Mouse (Mus musculus) intestine, embryonic 14.5 days (tissue): ENCODE results near the gene Prrt1. TPM values are rescaled to one million over a fixed set of nuclear protein-coding genes. Genes with fewer than 3 reads are reported as not detected.

Experiments used
- ATAC-seq: fragments of 200-750 bp; cut with Nextera tagmentation; replicated peaks from 2 replicates; pipeline ENCODE4 v1.8.0; 2017; ENCODE audit warnings: low read depth, moderate number of reproducible peaks, moderate TSS enrichment, moderate library complexity; ENCODE audit not compliant: low FRiP score, low TSS enrichment
- DNase-seq: peaks from one replicate; pipeline ENCODE4 v3.0.0-alpha.2; 2018; ENCODE audit warnings: low spot score
- H3K27ac ChIP-seq: fragments of 300-500 bp; sonication (generic); 2 replicates; pipeline ENCODE4 v1.5.1; 2014; ENCODE audit warnings: low read depth, mild to moderate bottlenecking, control low read depth
- H3K27me3 ChIP-seq: fragments of 300-500 bp; sonication (generic); replicated peaks from 2 replicates; pipeline ENCODE4 v1.6.1; 2014; ENCODE audit warnings: low read length, control low read depth; ENCODE audit not compliant: control insufficient read depth, insufficient read depth
- H3K36me3 ChIP-seq: fragments of 300-500 bp; sonication (generic); 2 replicates; pipeline ENCODE4 v1.6.1; 2014; ENCODE audit warnings: low read length, control low read depth; ENCODE audit not compliant: control insufficient read depth, insufficient read depth
- H3K4me1 ChIP-seq: fragments of 300-500 bp; sonication (generic); replicated peaks from 2 replicates; pipeline ENCODE4 v1.6.1; 2014; ENCODE audit warnings: low read length, control low read depth, mixed read lengths; ENCODE audit not compliant: control insufficient read depth, insufficient read depth
- H3K4me2 ChIP-seq: fragments of 300-500 bp; sonication (generic); 2 replicates; pipeline ENCODE4 v1.6.1; 2014; ENCODE audit warnings: low read length
- H3K4me3 ChIP-seq: fragments of 300-500 bp; sonication (generic); 2 replicates; pipeline ENCODE4 v1.5.1; 2014; ENCODE audit warnings: low read depth, low read length, control low read depth, mixed read lengths
- H3K9ac ChIP-seq: fragments of 300-500 bp; sonication (generic); 2 replicates; pipeline ENCODE4 v1.6.1; 2014; ENCODE audit warnings: mild to moderate bottlenecking, low read length
- H3K9me3 ChIP-seq: fragments of 300-500 bp; sonication (generic); 2 replicates; pipeline ENCODE4 v1.6.1; 2016; ENCODE audit warnings: low read length, control low read depth; ENCODE audit not compliant: control insufficient read depth
- WGBS: fragments of 180-500 bp; shearing (Covaris S2); extraction: QIAGEN DNeasy Blood & Tissue Kit; methylation state at CpG from one replicate; pipeline ENCODE4 v1.1.7; 2014; 5-methylcytosine and 5-hydroxymethylcytosine counted together
- polyA plus RNA-seq: library from polyadenylated mRNA; unstranded; fragments of >200 nt; fragmentation: Nextera tagmentation; extraction: Ambion mirVana; gene quantifications from 2 replicates; pipeline ENCODE4 v1.2.1, GENCODE M21; 2014

Prrt1 gene
- polyA plus RNA-seq, 1 experiment from 2014 or later = 0.53 TPM

GRCm38 (mm10) chr17:34659181-34659896 is 30.0 kb downstream of the Prrt1 start:
- Histone ChIP-seq H3K9me3 (no peaks in the 10 kb centered on the region), H3K36me3 (peaks cover 3% of the 10 kb centered on the region; the same call in 1 of the 2 replicates), H3K4me2 (no peak overlapping the region), H3K27ac (no peak overlapping the region), H3K4me1 (peaks cover 18% of the 10 kb centered on the region), H3K9ac (no peak overlapping the region), H3K27me3 (peaks cover 13% of the 10 kb centered on the region; the same call in 1 of the 2 replicates), H3K4me3 (no peak overlapping the region)
- 55% methylated on average over 12 of the region's 12 CpGs for WGBS
- no peak for DNase-seq
- ATAC-seq = no peak

- Histone ChIP-seq H3K27ac (no peak overlapping the region), H3K9ac (no peak overlapping the region), H3K27me3 (peaks cover 13% of the 10 kb centered on the region; the same call in 1 of the 2 replicates), H3K9me3 (no peaks in the 10 kb centered on the region), H3K36me3 (no peaks in the 10 kb centered on the region), H3K4me2 (no peak overlapping the region), H3K4me1 (peaks cover 18% of the 10 kb centered on the region), H3K4me3 (no peak overlapping the region)
- DNase-seq (no peak), ATAC-seq (no peak)
- 64% methylated on average over 3 of the region's 3 CpGs for WGBS
These were observed 30.5 kb downstream of the Prrt1 start for GRCm38 (mm10) chr17:34659897-34660214.

GRCm38 (mm10) chr17:34660259-34660820 is 31.0 kb downstream of the Prrt1 start:
- no peaks in the 10 kb centered on the region for H3K9me3 ChIP-seq
- peaks cover 13% of the 10 kb centered on the region; the same call in 1 of the 2 replicates for H3K27me3 ChIP-seq
- H3K36me3 ChIP-seq = no peaks in the 10 kb centered on the region
- H3K27ac ChIP-seq = no peak overlapping the region
- peak overlapping the region; percentile 38; the same call in 1 of the 2 replicates for H3K4me2 ChIP-seq
- H3K4me1 ChIP-seq = peaks cover 14% of the 10 kb centered on the region
- DNase-seq (no peak), ATAC-seq (no peak)
- 39% methylated on average over 8 of the region's 11 CpGs for WGBS
- no peak overlapping the region for H3K4me3 ChIP-seq
- H3K9ac ChIP-seq = no peak overlapping the region

- WGBS = 3% methylated on average over 19 of the region's 19 CpGs
- peak overlapping the region; percentile 38 for H3K4me2 ChIP-seq
- no peaks in the 10 kb centered on the region for H3K36me3 ChIP-seq
- peaks cover 5% of the 10 kb centered on the region for H3K4me1 ChIP-seq
- H3K27ac ChIP-seq = no peak overlapping the region
- no peak overlapping the region for H3K9ac ChIP-seq
- no peaks in the 10 kb centered on the region for H3K9me3 ChIP-seq
- ATAC-seq = peak; percentile 34; the same call in 1 of the 2 replicates
- no peak for DNase-seq
- H3K4me3 ChIP-seq = peak overlapping the region; percentile 11; the same call in 1 of the 2 replicates
- H3K27me3 ChIP-seq = peaks cover 13% of the 10 kb centered on the region; the same call in 1 of the 2 replicates
These were observed 31.8 kb downstream of the Prrt1 start for GRCm38 (mm10) chr17:34661121-34661591.

GRCm38 (mm10) chr17:34662468-34662867 is 33.1 kb downstream of the Prrt1 start:
- Histone ChIP-seq H3K27me3 (peaks cover 13% of the 10 kb centered on the region; the same call in 1 of the 2 replicates), H3K4me3 (no peak overlapping the region), H3K9me3 (no peaks in the 10 kb centered on the region), H3K27ac (no peak overlapping the region), H3K36me3 (no peaks in the 10 kb centered on the region), H3K4me1 (peaks cover 3% of the 10 kb centered on the region; the same call in 1 of the 2 replicates), H3K9ac (no peak overlapping the region), H3K4me2 (no peak overlapping the region)
- no peak for DNase-seq
- no peak for ATAC-seq
- WGBS = 89% methylated on average over 1 of the region's 1 CpGs

- H3K4me3 ChIP-seq = no peak overlapping the region
- peaks cover 3% of the 10 kb centered on the region; the same call in 1 of the 2 replicates for H3K4me1 ChIP-seq
- no peaks in the 10 kb centered on the region for H3K36me3 ChIP-seq
- H3K9ac ChIP-seq = no peak overlapping the region
- H3K27me3 ChIP-seq = peaks cover 13% of the 10 kb centered on the region; the same call in 1 of the 2 replicates
- 74% methylated on average over 8 of the region's 8 CpGs for WGBS
- no peak overlapping the region for H3K27ac ChIP-seq
- H3K9me3 ChIP-seq = no peaks in the 10 kb centered on the region
- DNase-seq (no peak), ATAC-seq (no peak)
- H3K4me2 ChIP-seq = no peak overlapping the region
These were observed 33.6 kb downstream of the Prrt1 start for GRCm38 (mm10) chr17:34662978-34663377.

GRCm38 (mm10) chr17:34663558-34663957 is 34.2 kb downstream of the Prrt1 start:
- H3K4me3 ChIP-seq = no peak overlapping the region
- H3K4me1 ChIP-seq = peaks cover 3% of the 10 kb centered on the region; the same call in 1 of the 2 replicates
- no peaks in the 10 kb centered on the region for H3K9me3 ChIP-seq
- no peaks in the 10 kb centered on the region for H3K36me3 ChIP-seq
- no peak overlapping the region for H3K9ac ChIP-seq
- ATAC-seq = no peak
- peaks cover 13% of the 10 kb centered on the region; the same call in 1 of the 2 replicates for H3K27me3 ChIP-seq
- H3K4me2 ChIP-seq = no peak overlapping the region
- WGBS = 39% methylated on average over 1 of the region's 1 CpGs
- no peak for DNase-seq
- no peak overlapping the region for H3K27ac ChIP-seq

- Histone ChIP-seq H3K4me2 (no peak overlapping the region), H3K4me3 (no peak overlapping the region), H3K27ac (no peak overlapping the region), H3K4me1 (peaks cover 3% of the 10 kb centered on the region; the same call in 1 of the 2 replicates), H3K9ac (no peak overlapping the region), H3K27me3 (peaks cover 6% of the 10 kb centered on the region; the same call in 1 of the 2 replicates), H3K36me3 (no peaks in the 10 kb centered on the region), H3K9me3 (no peaks in the 10 kb centered on the region)
- ATAC-seq (no peak), DNase-seq (no peak)
- WGBS = 76% methylated on average over 7 of the region's 7 CpGs
These were observed 35.1 kb downstream of the Prrt1 start for GRCm38 (mm10) chr17:34664472-34664871.
